In the genomic region with DNA sequence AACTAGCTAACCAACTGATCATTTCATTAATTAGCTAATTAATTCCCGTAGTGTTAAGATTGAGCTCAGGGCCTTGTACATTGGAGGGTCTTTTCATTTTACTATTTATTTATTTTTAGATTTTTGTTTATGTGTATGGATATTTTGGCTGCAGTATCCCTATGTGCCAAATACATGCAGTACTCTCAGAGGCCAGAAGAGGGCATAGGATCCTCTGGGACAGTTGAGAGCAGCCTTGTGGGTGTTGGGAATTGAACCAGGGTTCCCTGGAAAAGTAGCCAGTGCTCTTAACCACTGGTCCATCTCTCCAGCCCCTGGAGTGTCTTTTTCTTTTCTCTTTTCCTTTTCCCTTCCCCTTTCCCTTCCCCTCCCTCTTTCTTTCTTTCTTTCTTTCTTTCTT, we compare ENCODE assay signal across 9 mouse cellular contexts. TPM values are rescaled to one million over a fixed set of nuclear protein-coding genes. Genes with fewer than 3 reads are reported as not detected.
DNase-seq lines count a peak whose midpoint lies in the region; ATAC-seq and TF ChIP-seq lines count a peak whose summit lies in the region.
"Had no signal": no experiment of that assay in that cellular context is flagged by ENCODE, and none has a peak within 500 bp of the region (broad histone marks: within the 10 kb centered on the region; RNA-seq: fewer than 3 reads in every experiment).

No protein-coding gene starts in this region.

- no peak overlapping the region for H3K4me2 ChIP-seq in forebrain, embryonic 14.5 days (ENCODE audit: low read length)
- H3K4me2 ChIP-seq: forebrain, embryonic 12.5 days had no signal

- H3K4me3 ChIP-seq in cerebellum, adult 2 months (replicated peaks; ENCODE audit: insufficient read depth, low read depth, low read length) = no peak overlapping the region
- H3K4me3 ChIP-seq in forebrain, embryonic 14.5 days (ENCODE audit: low read depth, low read length) = no peak overlapping the region
- H3K4me3 ChIP-seq: forebrain, embryonic 12.5 days had no signal

- 82% methylated on average over 1 of the region's 1 CpGs for WGBS in cerebellum, adult 2 months
- WGBS in forebrain, embryonic 14.5 days = 64% methylated on average over 1 of the region's 1 CpGs

- H3K9me3 ChIP-seq in forebrain, embryonic 14.5 days (replicated peaks; ENCODE audit: control insufficient read depth, low read length) = no peaks in the 10 kb centered on the region
- H3K9me3 ChIP-seq: forebrain, embryonic 12.5 days had no signal

- ATAC-seq in forebrain, embryonic 14.5 days = no peak

- peaks cover 3% of the 10 kb centered on the region; the same call in 1 of the 2 replicates for H3K4me1 ChIP-seq in cerebellum, adult 2 months (ENCODE audit: control insufficient read depth, insufficient read depth, low read length)
- no peaks in the 10 kb centered on the region for H3K4me1 ChIP-seq in forebrain, embryonic 14.5 days (ENCODE audit: control insufficient read depth, insufficient read depth, low read length)
- H3K4me1 ChIP-seq: forebrain, embryonic 12.5 days had no signal

- H3K27ac ChIP-seq in cerebellum, adult 2 months (ENCODE audit: insufficient read depth, low read length) = no peak overlapping the region
- no peak overlapping the region for H3K27ac ChIP-seq in forebrain, embryonic 14.5 days (ENCODE audit: low read depth, low read length)
- H3K27ac ChIP-seq: forebrain, embryonic 12.5 days had no signal

- peak; percentile 50 to 60 for DNase-seq in cerebellum, postnatal 10 days
- DNase-seq in cerebellum, adult 2 months = no peak
- DNase-seq in urinary bladder, postnatal 25 days (ENCODE audit: low spot score) = peak; percentile 20
- DNase-seq in urinary bladder, adult 18-20 months (ENCODE audit: low spot score in 2 of 2) = no peak
- DNase-seq in kidney, postnatal 36 days = peak; percentile 29 to 67
- DNase-seq in forebrain, embryonic 14.5 days (ENCODE audit: low spot score) = no peak
- DNase-seq in layer of hippocampus, postnatal 10 days (ENCODE audit: low spot score in 2 of 2) = no peak
- no peak for DNase-seq in right cerebral cortex, postnatal 4 days

- no peak for TF ChIP-seq POLR2A in cerebellum, adult 2 months (IDR thresholded peaks at IDR 0.05; ENCODE audit: borderline replicate concordance, insufficient read depth, low read length)

- H3K36me3 ChIP-seq in forebrain, embryonic 14.5 days (ENCODE audit: control insufficient read depth, insufficient read depth, low read length) = no peaks in the 10 kb centered on the region
- H3K36me3 ChIP-seq: forebrain, embryonic 12.5 days had no signal

- H3K9ac ChIP-seq in forebrain, embryonic 14.5 days (ENCODE audit: low read length) = no peak overlapping the region
- H3K9ac ChIP-seq: forebrain, embryonic 12.5 days had no signal

- H3K27me3 ChIP-seq in cerebellum, adult 2 months (ENCODE audit: control insufficient read depth, insufficient read depth, low read length) = no peaks in the 10 kb centered on the region
- H3K27me3 ChIP-seq in forebrain, embryonic 14.5 days (replicated peaks; ENCODE audit: control insufficient read depth, insufficient read depth, low read length) = no peaks in the 10 kb centered on the region

- no peak for TF ChIP-seq CTCF in cerebellum, adult 2 months (IDR thresholded peaks at IDR 0.05; ENCODE audit: borderline replicate concordance, insufficient read depth, low read depth, low read length)

RNA-seq across cellular contexts. Expression of a gene that starts 12.1 kb away (rescaled TPM):
- polyA plus RNA-seq in cerebellum, adult 2 months (2012; rRNA removed) = 0.08 and 0.11 TPM in 2 replicates
- polyA plus RNA-seq in forebrain, embryonic 14.5 days (2014; fragmentation: Nextera tagmentation; extraction: Ambion mirVana) = 0.22 and 0.23 TPM in 2 replicates
- total RNA-seq in layer of hippocampus, postnatal 10 days (2021) = under 1 TPM; 0.48 to 0.62 TPM

RNA-seq across cellular contexts. Expression of a gene that starts 22.6 kb away (rescaled TPM):
- 4.5 and 6.5 TPM in 2 replicates for polyA plus RNA-seq in cerebellum, adult 2 months (2012; rRNA removed)
- 0.53 and 0.62 TPM in 2 replicates for polyA plus RNA-seq in forebrain, embryonic 14.5 days (2014; fragmentation: Nextera tagmentation; extraction: Ambion mirVana)
- under 1 TPM; 0.62 to 0.87 TPM for total RNA-seq in layer of hippocampus, postnatal 10 days (2021)

RNA-seq across cellular contexts. Expression of a gene that starts 45.1 kb away (rescaled TPM):
- 198 TPM in 2 replicates for polyA plus RNA-seq in cerebellum, adult 2 months (2012; rRNA removed)
- 13.5 and 20.2 TPM in 2 replicates for polyA plus RNA-seq in forebrain, embryonic 14.5 days (2014; fragmentation: Nextera tagmentation; extraction: Ambion mirVana)
- total RNA-seq in layer of hippocampus, postnatal 10 days (2021) = 100 to 1,000 TPM; 149 to 174 TPM

RNA-seq across cellular contexts. Expression of a gene that starts 47.6 kb away (rescaled TPM):
- 11.7 and 11.8 TPM in 2 replicates for polyA plus RNA-seq in cerebellum, adult 2 months (2012; rRNA removed)
- polyA plus RNA-seq in forebrain, embryonic 14.5 days (2014; fragmentation: Nextera tagmentation; extraction: Ambion mirVana) = 9.1 and 10.4 TPM in 2 replicates
- total RNA-seq in layer of hippocampus, postnatal 10 days (2021) = 1 to 10 TPM; 7.0 to 7.2 TPM

Comparison
In these comparisons a context has a peak if more than half of its experiments do, and no peak if none do; other contexts are left out.
1. DNase-seq: peak in cerebellum, postnatal 10 days (2 of 2), urinary bladder, postnatal 25 days (single experiment) and kidney, postnatal 36 days (2 of 2); none in cerebellum, adult 2 months (0 of 2), urinary bladder, adult 18-20 months (0 of 2), forebrain, embryonic 14.5 days (single experiment), layer of hippocampus, postnatal 10 days (0 of 2) and right cerebral cortex, postnatal 4 days (single experiment).